Mouse (Mus musculus): ENCODE results near the gene Wdr89.
"Not testable (repeated sequence)": the region's sequence is repeated elsewhere in the genome, so short reads cannot be mapped to it uniquely, and the experiment has no call there.

The Wdr89 gene

GRCm38 (mm10) chr12:75669258-75670106 lies at the start of gene Wdr89:
TSS of gene Wdr89 (minus strand) at chr12:75669537.
- DNase-seq (ENCODE audit: low spot score) = peak; percentile 100

- no peak for DNase-seq (ENCODE audit: low spot score)
Measured at GRCm38 (mm10) chr12:75713596-75713995, 44.3 kb upstream of the Wdr89 start.

GRCm38 (mm10) chr12:75712905-75713304 lies 43.6 kb upstream of the Wdr89 start:
- DNase-seq (ENCODE audit: low spot score) = not testable (repeated sequence)

- no peak for DNase-seq (ENCODE audit: low spot score)
Measured at GRCm38 (mm10) chr12:75710596-75711376, 41.4 kb upstream of the Wdr89 start.

GRCm38 (mm10) chr12:75709506-75709905 lies 40.2 kb upstream of the Wdr89 start:
- no peak for DNase-seq (ENCODE audit: low spot score)

GRCm38 (mm10) chr12:75706670-75707069 lies 37.3 kb upstream of the Wdr89 start:
- no peak for DNase-seq (ENCODE audit: low spot score)

- peak; percentile 49 for DNase-seq (ENCODE audit: low spot score)
Measured at GRCm38 (mm10) chr12:75702739-75703122, 33.4 kb upstream of the Wdr89 start.

- DNase-seq (ENCODE audit: low spot score) = peak; percentile 46
Measured at GRCm38 (mm10) chr12:75702084-75702738, 32.9 kb upstream of the Wdr89 start.

- DNase-seq (ENCODE audit: low spot score) = peak; percentile 28
Measured at GRCm38 (mm10) chr12:75701173-75702083, 32.1 kb upstream of the Wdr89 start.

GRCm38 (mm10) chr12:75698692-75699091 lies 29.4 kb upstream of the Wdr89 start:
- DNase-seq (ENCODE audit: low spot score) = no peak

- not testable (repeated sequence) for DNase-seq (ENCODE audit: low spot score)
Measured at GRCm38 (mm10) chr12:75695845-75696244, 26.5 kb upstream of the Wdr89 start.

- no peak for DNase-seq (ENCODE audit: low spot score)
Measured at GRCm38 (mm10) chr12:75689003-75689402, 19.7 kb upstream of the Wdr89 start.

- no peak for DNase-seq (ENCODE audit: low spot score)
Measured at GRCm38 (mm10) chr12:75687314-75687713, 18.0 kb upstream of the Wdr89 start.

GRCm38 (mm10) chr12:75684026-75684425 lies 14.7 kb upstream of the Wdr89 start:
- DNase-seq (ENCODE audit: low spot score) = not testable (repeated sequence)

- no peak for DNase-seq (ENCODE audit: low spot score)
Measured at GRCm38 (mm10) chr12:75683598-75683997, 14.3 kb upstream of the Wdr89 start.

GRCm38 (mm10) chr12:75682842-75683241 lies 13.5 kb upstream of the Wdr89 start:
- DNase-seq (ENCODE audit: low spot score) = no peak

GRCm38 (mm10) chr12:75681101-75681500 lies 11.8 kb upstream of the Wdr89 start:
- no peak for DNase-seq (ENCODE audit: low spot score)

GRCm38 (mm10) chr12:75678393-75678792 lies 9.1 kb upstream of the Wdr89 start:
- no peak for DNase-seq (ENCODE audit: low spot score)

GRCm38 (mm10) chr12:75672630-75673029 lies 3.3 kb upstream of the Wdr89 start:
- no peak for DNase-seq (ENCODE audit: low spot score)

GRCm38 (mm10) chr12:75671759-75672315 lies 2.5 kb upstream of the Wdr89 start:
- DNase-seq (ENCODE audit: low spot score) = no peak

GRCm38 (mm10) chr12:75670611-75671010 lies 1.3 kb upstream of the Wdr89 start:
- no peak for DNase-seq (ENCODE audit: low spot score)
